Mouse (Mus musculus): ENCODE results near the gene Sox6.

DNA sequence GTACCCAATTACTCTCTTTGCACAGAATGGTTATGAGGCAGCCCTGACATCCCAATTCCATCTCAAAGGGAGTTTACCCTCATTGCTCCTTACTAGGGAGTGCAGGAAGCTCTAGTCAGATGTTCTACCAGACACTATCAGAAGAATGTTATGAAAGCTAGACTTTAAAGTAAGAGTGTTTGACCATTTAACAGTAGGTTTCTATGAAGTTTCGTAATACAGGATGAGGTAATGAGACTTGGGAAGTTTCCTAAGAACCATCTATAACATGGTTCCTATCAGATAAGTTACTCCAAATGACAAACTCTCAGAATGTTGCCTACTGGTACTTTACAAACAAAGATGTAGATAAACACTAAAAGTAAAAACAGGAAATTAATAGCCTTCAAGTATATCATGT is 123.3 kb downstream of the Sox6 start:
- TF ChIP-seq CTCF (IDR thresholded peaks at IDR 0.05; ENCODE audit: extremely low read depth, insufficient read depth, insufficient read length, insufficient replicate concordance): no peak
- no peak for TF ChIP-seq POLR2A (IDR thresholded peaks at IDR 0.05; ENCODE audit: low read depth, low read length)
